Mouse (Mus musculus): ENCODE results near the gene Tmem270. TPM values are rescaled to one million over a fixed set of nuclear protein-coding genes. Genes with fewer than 3 reads are reported as not detected.
A peak's percentile ranks its signal among the peaks of the same experiment; 100 is the strongest.

Gene Tmem270
- polyA plus RNA-seq, 1 experiment from 2014 or later: not detected

DNA sequence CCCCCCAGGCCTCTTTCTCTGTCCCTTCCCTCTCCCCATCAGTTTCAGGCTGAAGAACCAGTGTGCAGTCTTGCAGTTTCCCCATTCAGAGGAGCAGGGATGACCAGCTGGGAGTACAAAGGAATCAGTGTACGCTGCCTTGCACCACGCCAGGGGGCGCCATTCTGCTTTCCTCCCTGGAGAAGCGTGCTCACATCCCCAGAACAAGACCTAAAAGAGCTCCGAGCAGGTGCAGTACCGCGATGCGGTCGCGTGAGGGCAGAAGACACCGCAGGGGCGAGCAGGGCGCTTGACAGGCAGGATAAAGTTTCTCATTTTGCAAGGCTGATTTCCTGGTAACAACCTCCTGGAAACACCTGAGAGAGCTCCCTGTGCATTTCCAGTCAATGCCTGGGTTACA, 602 bp upstream of the Tmem270 start:
- WGBS: 0% methylated on average over 13 of the region's 13 CpGs
- Histone ChIP-seq H3K9me3 (ENCODE audit: control insufficient read depth, low read depth, low read length) (no peaks in the 10 kb centered on the region), H3K4me1 (ENCODE audit: control insufficient read depth, insufficient read depth, low read length) (no peaks in the 10 kb centered on the region), H3K9ac (replicated peaks; ENCODE audit: low read depth, low read length) (no peak overlapping the region), H3K4me3 (ENCODE audit: low read depth, low read length) (no peak overlapping the region), H3K36me3 (ENCODE audit: control insufficient read depth, insufficient read depth, low read length) (no peaks in the 10 kb centered on the region), H3K4me2 (replicated peaks; ENCODE audit: low read depth, low read length) (no peak overlapping the region), H3K27me3 (ENCODE audit: control insufficient read depth, insufficient read depth, low read length) (no peaks in the 10 kb centered on the region), H3K27ac (ENCODE audit: low read length) (no peak overlapping the region)
- peak; percentile 90 for ATAC-seq (ENCODE audit: insufficient number of reproducible peaks, insufficient read depth, low FRiP score, low read depth)

DNA sequence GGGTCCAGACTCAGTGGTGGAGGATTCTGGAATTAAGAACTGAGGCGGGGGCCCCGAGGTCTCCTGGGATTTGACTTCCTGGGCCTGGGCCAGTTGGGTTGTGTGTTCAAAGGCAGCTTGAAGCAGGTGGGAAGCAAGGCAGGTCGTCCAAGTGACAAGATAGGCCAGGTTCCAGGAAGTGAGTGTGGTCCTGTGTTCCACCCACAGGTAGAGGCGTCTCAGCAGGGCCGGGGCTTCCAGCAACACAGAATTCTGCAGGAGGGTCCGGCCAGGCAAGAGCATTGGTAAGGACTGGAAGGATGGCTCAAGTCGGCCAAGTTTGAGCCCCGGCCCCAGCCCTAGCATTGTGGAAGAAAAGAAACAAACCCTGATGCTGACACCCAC, 4.9 kb downstream of the Tmem270 start:
- no peak overlapping the region for H3K27ac ChIP-seq (ENCODE audit: low read length)
- peaks cover 10% of the 10 kb centered on the region for H3K4me1 ChIP-seq (ENCODE audit: control insufficient read depth, insufficient read depth, low read length)
- ATAC-seq (ENCODE audit: insufficient number of reproducible peaks, insufficient read depth, low FRiP score, low read depth): no peak
- H3K4me2 ChIP-seq (replicated peaks; ENCODE audit: low read depth, low read length): no peak overlapping the region
- no peak overlapping the region for H3K4me3 ChIP-seq (ENCODE audit: low read depth, low read length)
- H3K9me3 ChIP-seq (ENCODE audit: control insufficient read depth, low read depth, low read length): no peaks in the 10 kb centered on the region
- WGBS: 68% methylated on average over 8 of the region's 8 CpGs
- H3K27me3 ChIP-seq (ENCODE audit: control insufficient read depth, insufficient read depth, low read length): no peaks in the 10 kb centered on the region
- no peaks in the 10 kb centered on the region for H3K36me3 ChIP-seq (ENCODE audit: control insufficient read depth, insufficient read depth, low read length)
- no peak overlapping the region for H3K9ac ChIP-seq (replicated peaks; ENCODE audit: low read depth, low read length)

DNA sequence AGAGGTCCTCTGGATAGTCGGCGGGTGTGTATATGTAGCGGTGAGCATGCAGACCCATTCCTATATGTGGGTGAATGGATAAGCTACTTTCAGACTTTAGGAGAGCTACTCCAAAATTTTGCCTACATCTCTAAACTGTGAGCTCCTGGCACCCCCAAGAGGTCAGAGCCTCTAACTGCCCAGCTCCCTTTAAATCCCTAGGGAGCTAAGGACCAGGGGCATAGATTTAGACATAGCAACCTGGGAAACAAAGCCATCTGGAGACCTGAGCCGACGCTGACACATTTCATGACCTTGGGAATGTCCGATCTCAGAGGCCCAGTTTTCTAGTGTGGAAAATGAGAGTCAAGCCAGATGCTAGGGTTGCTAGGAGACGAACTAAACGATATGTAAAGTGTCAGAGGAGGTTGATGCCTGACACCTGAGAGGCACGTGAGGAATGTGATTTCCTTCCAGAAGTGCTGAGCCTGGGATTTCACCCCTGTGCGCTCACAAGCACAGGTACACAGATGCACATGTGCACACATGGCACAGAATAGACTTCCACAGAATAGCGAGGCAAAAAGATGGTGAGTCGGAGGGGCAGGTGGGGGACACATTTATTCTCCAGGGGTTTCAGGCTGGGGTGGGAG, 5.4 kb downstream of the Tmem270 start:
- H3K27ac ChIP-seq (ENCODE audit: low read length): no peak overlapping the region
- no peaks in the 10 kb centered on the region for H3K9me3 ChIP-seq (ENCODE audit: control insufficient read depth, low read depth, low read length)
- peak; percentile 31; the same call in 1 of the 2 replicates for ATAC-seq (ENCODE audit: insufficient number of reproducible peaks, insufficient read depth, low FRiP score, low read depth)
- H3K4me1 ChIP-seq (ENCODE audit: control insufficient read depth, insufficient read depth, low read length): peaks cover 10% of the 10 kb centered on the region
- 29% methylated on average over 12 of the region's 12 CpGs for WGBS
- H3K36me3 ChIP-seq (ENCODE audit: control insufficient read depth, insufficient read depth, low read length): no peaks in the 10 kb centered on the region
- H3K4me2 ChIP-seq (replicated peaks; ENCODE audit: low read depth, low read length): no peak overlapping the region
- H3K4me3 ChIP-seq (ENCODE audit: low read depth, low read length): no peak overlapping the region
- no peak overlapping the region for H3K9ac ChIP-seq (replicated peaks; ENCODE audit: low read depth, low read length)
- H3K27me3 ChIP-seq (ENCODE audit: control insufficient read depth, insufficient read depth, low read length): no peaks in the 10 kb centered on the region

DNA sequence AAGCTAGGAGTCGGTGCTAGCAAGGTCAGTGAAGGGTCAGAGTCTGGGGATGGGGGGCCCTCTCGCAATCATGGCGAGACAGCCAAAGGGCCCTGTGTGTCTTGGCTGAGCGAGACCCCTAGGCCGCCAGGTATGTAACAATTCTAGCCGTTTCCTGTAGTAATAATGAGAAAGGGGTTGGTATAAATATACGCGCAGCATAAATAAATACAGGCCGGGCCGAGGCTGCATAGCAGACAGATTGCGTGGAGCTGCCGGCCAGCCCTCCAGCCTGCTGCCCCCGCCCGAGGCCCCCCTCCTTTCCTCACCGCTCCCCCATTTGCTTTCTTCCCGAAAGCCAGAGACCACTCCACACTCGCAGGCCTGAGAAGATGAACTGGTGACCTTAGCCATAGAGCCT, 8.9 kb downstream of the Tmem270 start:
- 26% methylated on average over 16 of the region's 17 CpGs for WGBS
- H3K27me3 ChIP-seq (ENCODE audit: control insufficient read depth, insufficient read depth, low read length): no peaks in the 10 kb centered on the region
- ATAC-seq (ENCODE audit: insufficient number of reproducible peaks, insufficient read depth, low FRiP score, low read depth): peak; percentile 20; the same call in 1 of the 2 replicates

DNA sequence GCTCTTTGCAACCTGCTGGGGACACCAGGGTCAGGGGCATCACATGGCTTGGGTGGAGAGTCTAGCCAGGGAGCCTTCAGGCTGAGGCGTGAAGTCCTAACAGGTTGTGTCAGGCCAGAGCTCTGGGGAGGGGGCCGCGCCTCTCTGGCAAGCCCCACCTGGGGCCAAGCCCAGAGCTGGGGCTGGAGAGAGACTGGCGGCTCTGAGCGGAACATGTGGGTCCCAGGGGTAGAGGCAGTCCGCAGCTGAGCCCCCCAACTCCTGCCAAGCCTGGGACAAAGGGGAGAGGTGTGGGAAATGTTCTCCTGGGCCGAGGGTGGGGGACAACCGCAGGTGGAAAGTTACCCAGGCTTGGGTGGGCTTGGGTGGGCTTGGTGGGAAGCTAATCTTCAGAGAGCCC, 9.6 kb downstream of the Tmem270 start:
- no peak for ATAC-seq (ENCODE audit: insufficient number of reproducible peaks, insufficient read depth, low FRiP score, low read depth)
- Histone ChIP-seq H3K27me3 (ENCODE audit: control insufficient read depth, insufficient read depth, low read length) (no peaks in the 10 kb centered on the region), H3K4me1 (ENCODE audit: control insufficient read depth, insufficient read depth, low read length) (peaks cover 10% of the 10 kb centered on the region), H3K4me3 (ENCODE audit: low read depth, low read length) (no peak overlapping the region), H3K27ac (ENCODE audit: low read length) (no peak overlapping the region), H3K9ac (replicated peaks; ENCODE audit: low read depth, low read length) (no peak overlapping the region), H3K9me3 (ENCODE audit: control insufficient read depth, low read depth, low read length) (no peaks in the 10 kb centered on the region), H3K36me3 (ENCODE audit: control insufficient read depth, insufficient read depth, low read length) (no peaks in the 10 kb centered on the region), H3K4me2 (replicated peaks; ENCODE audit: low read depth, low read length) (no peak overlapping the region)
- WGBS: 81% methylated on average over 8 of the region's 8 CpGs

More for the DNA sequence above, 8.9 kb downstream of the Tmem270 start:
- Histone ChIP-seq H3K4me2 (replicated peaks; ENCODE audit: low read depth, low read length) (peak overlapping the region; percentile 2; the same call in 1 of the 2 replicates), H3K27ac (ENCODE audit: low read length) (no peak overlapping the region), H3K9me3 (ENCODE audit: control insufficient read depth, low read depth, low read length) (no peaks in the 10 kb centered on the region), H3K4me3 (ENCODE audit: low read depth, low read length) (no peak overlapping the region), H3K4me1 (ENCODE audit: control insufficient read depth, insufficient read depth, low read length) (peaks cover 10% of the 10 kb centered on the region), H3K36me3 (ENCODE audit: control insufficient read depth, insufficient read depth, low read length) (no peaks in the 10 kb centered on the region), H3K9ac (replicated peaks; ENCODE audit: low read depth, low read length) (no peak overlapping the region)

DNA sequence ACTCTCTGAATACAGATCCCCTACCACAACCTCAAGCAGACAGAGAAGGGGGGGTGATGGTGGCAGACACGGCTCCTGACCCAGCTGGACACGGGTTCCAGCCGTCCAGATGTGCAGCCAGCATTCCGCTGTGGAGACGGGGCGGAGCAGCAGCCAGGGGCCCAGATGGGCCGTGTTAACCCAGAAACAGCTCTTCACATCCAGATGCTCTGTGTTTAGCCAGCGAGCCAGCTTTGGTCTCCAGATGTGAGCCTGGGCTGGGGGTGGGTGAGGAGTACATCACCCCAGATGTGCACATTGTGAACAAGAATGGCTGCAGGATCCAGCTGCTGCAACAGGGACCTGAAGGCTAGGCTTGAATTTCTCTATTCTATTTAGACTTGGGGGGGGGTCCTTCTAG, 11.2 kb downstream of the Tmem270 start:
- Histone ChIP-seq H3K4me3 (ENCODE audit: low read depth, low read length) (no peak overlapping the region), H3K9me3 (ENCODE audit: control insufficient read depth, low read depth, low read length) (no peaks in the 10 kb centered on the region), H3K4me1 (ENCODE audit: control insufficient read depth, insufficient read depth, low read length) (peaks cover 10% of the 10 kb centered on the region), H3K27ac (ENCODE audit: low read length) (peak overlapping the region; percentile 69), H3K27me3 (ENCODE audit: control insufficient read depth, insufficient read depth, low read length) (no peaks in the 10 kb centered on the region), H3K4me2 (replicated peaks; ENCODE audit: low read depth, low read length) (no peak overlapping the region), H3K36me3 (ENCODE audit: control insufficient read depth, insufficient read depth, low read length) (no peaks in the 10 kb centered on the region), H3K9ac (replicated peaks; ENCODE audit: low read depth, low read length) (no peak overlapping the region)
- peak; percentile 63 for ATAC-seq (ENCODE audit: insufficient number of reproducible peaks, insufficient read depth, low FRiP score, low read depth)
- 37% methylated on average over 8 of the region's 8 CpGs for WGBS

DNA sequence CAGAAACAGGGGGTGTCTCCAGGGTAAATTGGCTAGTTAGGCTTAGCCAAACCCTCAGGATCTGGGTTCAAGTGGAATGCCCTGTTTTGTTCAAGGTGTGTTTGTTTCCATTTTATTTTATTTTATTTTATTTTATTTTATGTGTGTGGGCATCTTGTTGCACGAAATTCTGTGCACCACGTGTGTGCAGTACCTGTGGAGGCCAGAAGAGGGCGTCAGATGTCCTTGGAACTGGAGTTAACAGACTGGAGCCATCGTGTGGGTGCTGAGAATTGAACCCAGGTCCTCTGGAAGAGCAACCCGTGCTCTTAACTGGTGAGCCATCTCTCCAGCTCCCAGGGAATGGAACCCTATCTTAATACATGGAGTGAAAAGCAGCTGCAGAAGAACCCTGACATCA, 13.8 kb downstream of the Tmem270 start:
- Histone ChIP-seq H3K36me3 (ENCODE audit: control insufficient read depth, insufficient read depth, low read length) (no peaks in the 10 kb centered on the region), H3K9ac (replicated peaks; ENCODE audit: low read depth, low read length) (no peak overlapping the region), H3K9me3 (ENCODE audit: control insufficient read depth, low read depth, low read length) (no peaks in the 10 kb centered on the region), H3K27ac (ENCODE audit: low read length) (no peak overlapping the region), H3K4me1 (ENCODE audit: control insufficient read depth, insufficient read depth, low read length) (peaks cover 6% of the 10 kb centered on the region), H3K4me3 (ENCODE audit: low read depth, low read length) (no peak overlapping the region), H3K27me3 (ENCODE audit: control insufficient read depth, insufficient read depth, low read length) (no peaks in the 10 kb centered on the region), H3K4me2 (replicated peaks; ENCODE audit: low read depth, low read length) (no peak overlapping the region)
- no peak for ATAC-seq (ENCODE audit: insufficient number of reproducible peaks, insufficient read depth, low FRiP score, low read depth)
- WGBS: 83% methylated on average over 5 of the region's 5 CpGs

DNA sequence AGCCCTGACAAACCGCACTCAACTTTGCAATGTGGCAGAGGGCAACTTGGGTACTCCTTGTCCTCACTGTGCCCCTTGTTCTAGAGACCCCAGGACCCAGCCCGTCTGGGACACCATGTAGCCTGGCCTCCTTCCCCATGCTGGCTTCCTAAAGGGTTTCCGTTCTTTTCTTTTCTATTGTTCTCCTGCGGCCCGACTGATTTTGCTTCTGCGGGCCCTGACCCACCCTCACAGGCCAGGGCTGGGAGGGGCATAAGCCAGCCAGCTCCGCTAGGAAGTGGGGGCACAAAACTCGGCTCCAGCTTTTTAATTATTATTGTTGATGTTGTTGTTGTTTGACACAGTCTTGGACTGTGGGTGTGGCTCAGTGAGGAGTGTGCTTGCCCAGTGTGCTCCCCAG, 15.0 kb downstream of the Tmem270 start:
- Histone ChIP-seq H3K4me2 (replicated peaks; ENCODE audit: low read depth, low read length) (no peak overlapping the region), H3K9me3 (ENCODE audit: control insufficient read depth, low read depth, low read length) (no peaks in the 10 kb centered on the region), H3K27ac (ENCODE audit: low read length) (no peak overlapping the region), H3K27me3 (ENCODE audit: control insufficient read depth, insufficient read depth, low read length) (no peaks in the 10 kb centered on the region), H3K4me1 (ENCODE audit: control insufficient read depth, insufficient read depth, low read length) (no peaks in the 10 kb centered on the region), H3K4me3 (ENCODE audit: low read depth, low read length) (no peak overlapping the region), H3K36me3 (ENCODE audit: control insufficient read depth, insufficient read depth, low read length) (no peaks in the 10 kb centered on the region), H3K9ac (replicated peaks; ENCODE audit: low read depth, low read length) (no peak overlapping the region)
- 65% methylated on average over 8 of the region's 8 CpGs for WGBS
- no peak for ATAC-seq (ENCODE audit: insufficient number of reproducible peaks, insufficient read depth, low FRiP score, low read depth)

DNA sequence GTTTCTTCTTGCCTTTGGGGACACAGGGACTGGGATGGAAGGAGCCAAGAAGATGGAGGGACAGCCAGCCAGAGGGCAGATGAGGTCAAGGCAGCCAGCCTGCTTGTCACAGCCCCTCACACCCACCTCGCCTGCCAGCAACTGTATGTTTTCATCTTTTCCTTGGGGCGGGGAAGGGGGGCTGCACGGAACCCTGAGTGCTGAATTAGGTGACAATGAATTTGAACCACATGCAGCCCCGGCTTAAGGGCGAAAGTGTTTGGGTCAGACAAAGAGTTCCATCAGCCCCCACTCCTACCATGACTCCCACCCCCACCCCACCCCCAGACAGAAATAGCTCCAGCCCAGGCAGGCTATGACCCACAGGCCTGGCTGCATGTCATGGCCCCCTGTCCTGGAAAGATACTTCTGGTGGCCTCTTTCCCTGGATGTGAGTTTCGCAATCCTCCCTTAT, 15.9 kb downstream of the Tmem270 start:
- 81% methylated on average over 6 of the region's 6 CpGs for WGBS
- Histone ChIP-seq H3K4me2 (replicated peaks; ENCODE audit: low read depth, low read length) (no peak overlapping the region), H3K4me3 (ENCODE audit: low read depth, low read length) (no peak overlapping the region), H3K27me3 (ENCODE audit: control insufficient read depth, insufficient read depth, low read length) (no peaks in the 10 kb centered on the region), H3K27ac (ENCODE audit: low read length) (no peak overlapping the region), H3K9ac (replicated peaks; ENCODE audit: low read depth, low read length) (no peak overlapping the region), H3K4me1 (ENCODE audit: control insufficient read depth, insufficient read depth, low read length) (no peaks in the 10 kb centered on the region), H3K9me3 (ENCODE audit: control insufficient read depth, low read depth, low read length) (no peaks in the 10 kb centered on the region), H3K36me3 (ENCODE audit: control insufficient read depth, insufficient read depth, low read length) (no peaks in the 10 kb centered on the region)
- no peak for ATAC-seq (ENCODE audit: insufficient number of reproducible peaks, insufficient read depth, low FRiP score, low read depth)

All from stomach, embryonic 14.5 days (tissue).